Mouse (Mus musculus) left cerebral cortex, adult 2 months (tissue): ENCODE data around the gene Npepl1. TPM values are rescaled to one million over a fixed set of nuclear protein-coding genes. Genes with fewer than 3 reads are reported as not detected.

ENCODE experiments used
- DNase-seq, 2 experiments: peaks; one replicate each; pipeline ENCODE4 v3.0.0; 2021 to 2022; ENCODE audit warnings: low spot score in 2 of 2, mixed read lengths in 1 of 2; ENCODE audit errors: extremely low spot score in 1 of 2
- H3K27ac ChIP-seq: fragments of 200-600 bp; 2 replicates; pipeline ENCODE4 v1.8.1; 2022
- H3K4me3 ChIP-seq: fragments of 200-600 bp; 2 replicates; pipeline ENCODE4 v1.8.1; 2022
- CTCF ChIP-seq: fragments of 200-600 bp; IDR thresholded peaks from 2 replicates; pipeline ENCODE4 v1.8.1; 2022; ENCODE audit warnings: antibody characterized with exemption, mild to moderate bottlenecking, moderate library complexity
- intact Hi-C: fragments of 180-260 bp; cut with DNase I; formaldehyde crosslinking; loops from one replicate; pipeline ENCODE4 v1.15.1; 2025
- long read RNA-seq, 2 experiments: library from polyadenylated mRNA; stranded (forward); transcript quantifications; one replicate each; pipeline ENCODE4 v2.0.0; 2021; ENCODE audit warnings: borderline mapping rate in 2 of 2
- total RNA-seq, 2 experiments: library from RNA; stranded (reverse); gene quantifications; 2 replicates each; pipeline ENCODE4 v1.2.3; 2021

Npepl1 gene
- 10 to 100 TPM; 12.8 to 13.7 TPM for total RNA-seq
- long read RNA-seq, experiment 1, transcript Npepl1-201 (12 exons, 2,467 nt), result major isoform, 19 of 31 reads
- long read RNA-seq, experiment 1, partial matches to known transcripts, result 1 of 31 reads
- long read RNA-seq, experiment 1, other reads (novel, unspliced or antisense), result 11 of 31 reads
- long read RNA-seq, experiment 2, transcript Npepl1-201 (12 exons, 2,467 nt), result major isoform, 12 of 21 reads
- long read RNA-seq, experiment 2, partial matches to known transcripts, result 1 of 21 reads
- long read RNA-seq, experiment 2, other reads (novel, unspliced or antisense), result 8 of 21 reads

GRCm38 (mm10) chr2:174109991-174110782 lies at the start of gene Npepl1:
Npepl1 (plus strand) TSS chr2:174110349.
- peak; percentile 26 for TF ChIP-seq CTCF
- peak; percentile 49 to 59 for DNase-seq
- Histone ChIP-seq H3K4me3 (peak within 1 kb of the TSS; percentile 46), H3K27ac (peak within 1 kb of the TSS; percentile 74)
- intact Hi-C loops, result no loop called here

DNA sequence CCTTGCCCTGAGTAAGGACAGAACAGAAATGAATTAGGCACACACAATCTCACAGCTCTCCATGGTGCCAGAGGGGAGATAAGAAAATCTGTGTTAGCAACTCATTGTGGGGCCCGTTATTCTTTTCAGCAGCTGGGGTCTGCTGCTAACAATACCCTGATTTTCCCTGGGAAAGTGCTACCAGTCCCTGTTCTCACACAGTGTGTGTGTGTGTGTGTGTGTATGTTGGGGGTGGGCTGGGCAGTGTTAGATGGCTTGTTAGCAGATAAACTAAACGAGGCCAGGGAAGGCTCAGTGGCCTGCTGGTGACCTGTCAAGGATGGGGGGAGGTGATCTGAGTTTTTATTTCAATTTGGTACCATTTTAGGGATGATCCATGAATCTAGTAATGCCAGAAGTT lies 48.9 kb upstream of the Npepl1 start:
- no peak for TF ChIP-seq CTCF
- DNase-seq, result no peak
- Histone ChIP-seq H3K4me3 (no peak overlapping the region), H3K27ac (no peak overlapping the region)
- intact Hi-C loops, result no loop called here

- intact Hi-C loops, result no loop called here
- Histone ChIP-seq H3K27ac (no peak overlapping the region), H3K4me3 (no peak overlapping the region)
- TF ChIP-seq CTCF, result no peak
- DNase-seq, result no peak
Observed at GRCm38 (mm10) chr2:174063074-174063473, 47.1 kb upstream of the Npepl1 start.

DNA sequence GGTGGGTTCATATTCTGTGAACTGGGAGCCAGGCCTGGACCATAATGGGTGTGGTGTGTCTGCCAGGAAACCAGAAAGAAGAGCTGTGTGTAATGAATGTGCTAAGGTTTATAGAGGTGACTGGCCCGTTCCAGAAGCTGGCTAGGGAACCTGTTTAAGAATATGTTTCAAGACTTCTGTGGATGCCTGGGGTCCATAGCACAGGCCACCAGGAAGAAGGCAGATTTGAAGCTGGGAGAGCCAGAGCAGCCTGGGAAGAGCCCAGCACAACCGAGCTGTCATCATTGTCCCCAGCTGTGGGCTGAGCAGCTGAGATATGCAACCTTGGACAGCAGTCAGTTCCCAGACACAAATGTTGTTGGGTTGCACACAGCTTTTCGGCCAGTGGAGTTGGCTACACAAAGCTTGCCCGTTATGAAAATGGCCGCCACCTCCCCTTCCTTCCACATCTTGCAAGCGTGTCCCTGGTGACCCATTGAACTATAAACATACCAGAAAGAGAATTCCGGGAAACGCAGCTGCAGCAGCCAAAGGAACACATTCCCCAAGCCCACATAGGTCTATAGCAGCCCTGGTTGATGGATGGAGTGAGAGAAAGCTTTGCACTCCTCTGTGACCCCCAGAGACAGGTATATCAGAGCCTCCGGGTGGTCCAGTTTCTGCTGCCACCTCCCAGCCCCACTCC lies 46.5 kb upstream of the Npepl1 start:
- DNase-seq, result no peak
- Histone ChIP-seq H3K27ac (no peak overlapping the region), H3K4me3 (no peak overlapping the region)
- intact Hi-C loops, result no loop called here
- TF ChIP-seq CTCF, result no peak

DNA sequence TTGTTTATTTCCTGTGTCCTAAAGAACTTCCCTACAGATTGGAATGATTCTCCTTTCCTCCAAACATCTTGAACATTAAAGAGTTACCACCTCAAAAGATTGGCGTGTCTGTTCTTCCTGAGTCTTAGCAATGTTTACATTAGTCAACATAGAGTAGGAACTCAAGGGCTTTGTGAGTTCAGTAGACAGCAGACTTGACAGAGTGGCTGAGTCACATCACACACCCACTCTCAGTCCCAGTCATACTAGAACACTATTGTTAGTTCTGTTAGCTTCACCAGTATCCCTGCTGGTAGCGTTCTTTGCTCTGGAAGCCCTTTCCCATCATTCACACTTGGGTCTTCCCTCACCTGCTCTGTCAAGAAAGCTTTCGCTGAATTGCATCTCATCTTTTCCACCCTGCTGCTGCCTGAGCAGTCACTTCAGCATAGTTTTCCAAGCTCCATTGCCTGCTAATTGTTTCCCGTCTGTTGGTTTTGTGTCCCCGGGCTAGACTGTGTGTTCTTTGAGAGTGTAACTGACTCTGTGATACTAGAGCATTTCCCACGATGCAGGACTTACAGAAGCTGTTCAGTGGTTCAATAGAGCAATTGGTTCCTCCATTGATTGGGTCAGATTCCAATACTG lies 42.2 kb upstream of the Npepl1 start:
- no peak overlapping the region for H3K27ac ChIP-seq
- intact Hi-C loops, result no loop called here
- H3K4me3 ChIP-seq, result no peak overlapping the region
- no peak for DNase-seq
- TF ChIP-seq CTCF, result no peak

GRCm38 (mm10) chr2:174069532-174070049 lies 40.6 kb upstream of the Npepl1 start:
- Histone ChIP-seq H3K27ac (no peak overlapping the region), H3K4me3 (no peak overlapping the region)
- DNase-seq, result no peak
- no peak for TF ChIP-seq CTCF
- intact Hi-C loops, result loop anchor here (10.0 kb wide), 1 partner anchor 405 kb away; no protein-coding TSS in a partner anchor

DNA sequence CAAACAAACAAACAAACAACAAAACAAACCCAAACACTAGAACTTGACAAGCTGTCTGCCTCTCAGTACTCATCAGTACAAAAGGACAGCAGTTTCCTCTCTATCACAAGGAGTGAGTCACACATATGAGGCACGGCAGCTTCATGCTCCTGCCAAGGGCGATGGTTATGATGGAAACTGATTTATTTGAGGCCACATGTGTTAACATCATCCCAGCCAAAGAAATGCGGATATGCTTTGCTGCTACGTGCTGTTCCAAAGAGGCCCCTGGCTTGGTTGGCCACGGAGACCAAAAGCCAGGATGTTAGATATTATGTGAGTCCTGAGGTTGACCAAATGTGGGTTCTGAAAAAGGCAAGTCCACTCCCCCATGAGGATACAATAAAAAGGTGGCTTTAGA lies 38.7 kb upstream of the Npepl1 start:
- no peak overlapping the region for H3K4me3 ChIP-seq
- H3K27ac ChIP-seq, result no peak overlapping the region
- no peak for DNase-seq
- intact Hi-C loops, result loop anchor here (10.0 kb wide), 1 partner anchor 407 kb away; no protein-coding TSS in a partner anchor
- TF ChIP-seq CTCF, result no peak

DNA sequence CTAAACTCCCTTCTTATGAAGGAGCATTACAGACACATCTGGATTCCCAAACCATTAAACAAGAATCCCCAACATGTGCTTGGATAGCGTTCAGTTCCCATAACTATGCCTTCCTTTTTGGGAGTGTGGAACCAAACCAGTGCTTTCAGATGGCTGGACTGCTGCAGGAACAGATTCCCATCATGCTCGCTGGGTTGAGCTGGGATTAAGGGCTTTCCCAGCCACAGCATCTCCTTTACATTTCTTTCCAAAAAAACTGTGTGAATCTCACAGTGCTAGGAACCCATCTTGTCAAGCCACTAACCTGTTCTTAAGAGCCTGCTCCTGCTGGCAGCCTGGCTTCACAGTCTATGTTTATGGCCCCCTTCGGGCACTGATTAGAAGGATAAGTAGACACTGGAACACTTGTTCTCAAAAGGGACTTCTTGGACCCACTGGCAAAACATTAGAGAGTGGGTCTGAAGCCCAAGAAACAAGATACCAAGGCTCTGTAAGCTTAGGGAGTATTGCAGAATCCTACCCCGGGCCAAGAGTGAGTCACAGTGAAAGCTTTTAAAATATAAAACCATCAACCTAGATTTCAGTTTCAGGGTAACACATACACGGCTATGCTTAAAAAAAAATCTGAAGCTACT lies 36.9 kb upstream of the Npepl1 start:
- DNase-seq, result no peak
- no peak for TF ChIP-seq CTCF
- intact Hi-C loops, result loop anchor here (10.0 kb wide), 1 partner anchor 408 kb away; no protein-coding TSS in a partner anchor

GRCm38 (mm10) chr2:174074621-174075020 lies 35.5 kb upstream of the Npepl1 start:
- TF ChIP-seq CTCF, result no peak
- no peak for DNase-seq
- peak overlapping the region; percentile 80; the same call in 1 of the 2 replicates for H3K4me3 ChIP-seq
- intact Hi-C loops, result loop anchor here (5.0 to 10.0 kb wide), 2 partner anchors 223 to 410 kb away; no protein-coding TSS in a partner anchor
- H3K27ac ChIP-seq, result peak overlapping the region; percentile 89; the same call in 1 of the 2 replicates

More for the DNA sequence above, 36.9 kb upstream of the Npepl1 start:
- Histone ChIP-seq H3K27ac (no peak overlapping the region), H3K4me3 (no peak overlapping the region)

- DNase-seq, result no peak
- TF ChIP-seq CTCF, result no peak
- peak overlapping the region; percentile 89 for H3K27ac ChIP-seq
- H3K4me3 ChIP-seq, result peak overlapping the region; percentile 80
- intact Hi-C loops, result loop anchor here (5.0 to 10.0 kb wide), 2 partner anchors 222 to 410 kb away; no protein-coding TSS in a partner anchor
Observed at GRCm38 (mm10) chr2:174075072-174075570, 35.0 kb upstream of the Npepl1 start.
